Mouse (Mus musculus): ENCODE data around the gene 4933421I07Rik. TPM values are rescaled to one million over a fixed set of nuclear protein-coding genes. Genes with fewer than 3 reads are reported as not detected.

Gene 4933421I07Rik
- not detected for polyA plus RNA-seq (2012; fragmentation: generic; extraction: Trizol)

DNA sequence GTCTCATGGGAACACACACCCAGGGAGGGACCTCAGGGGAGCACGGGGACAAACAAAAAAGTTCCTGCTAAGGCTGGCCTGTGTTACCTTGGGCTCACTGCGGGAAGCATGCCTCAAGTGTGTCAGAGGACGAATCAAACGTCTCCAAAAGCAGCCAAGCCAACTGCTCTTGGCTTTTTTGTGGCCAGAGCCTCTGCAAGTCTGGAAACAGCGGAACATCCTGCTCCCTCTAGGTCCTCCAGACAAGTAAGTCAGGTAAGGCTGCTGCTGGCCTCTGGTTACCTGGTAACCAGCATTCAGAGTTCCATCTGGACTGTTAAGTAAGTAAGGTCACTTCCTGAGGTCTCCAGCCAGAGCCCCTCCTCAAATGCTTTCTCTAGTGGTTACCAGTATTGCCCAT is at the start of gene 4933421I07Rik:
TSS of gene 4933421I07Rik (minus strand) at position 271 of the 400 bp plus-strand sequence.

Other genes starting within 250 kb of the 4933421I07Rik start
- not detected for gene Vmn2r61, start 188.1 kb downstream of the 4933421I07Rik start, polyA plus RNA-seq (2012; fragmentation: generic; extraction: Trizol)
- 1 to 10 TPM in 1 of 2 experiments, under 1 TPM in 1; 0.07 to 1.0 TPM for gene Zfp141, start 57.6 kb upstream of the 4933421I07Rik start, polyA plus RNA-seq (2012; fragmentation: generic; extraction: Trizol)
- gene Gm21028, start 130.5 kb upstream of the 4933421I07Rik start, polyA plus RNA-seq (2012; fragmentation: generic; extraction: Trizol), result not detected
- gene Zfp977, start 144.4 kb upstream of the 4933421I07Rik start, polyA plus RNA-seq (2012; fragmentation: generic; extraction: Trizol), result under 1 TPM in 1 of 2 experiments, not detected in 1; 0.13 TPM
- gene Zfp976, start 194.5 kb upstream of the 4933421I07Rik start, polyA plus RNA-seq (2012; fragmentation: generic; extraction: Trizol), result under 1 TPM; 0.01 to 0.15 TPM
- gene Zfp975, start 244.6 kb upstream of the 4933421I07Rik start, polyA plus RNA-seq (2012; fragmentation: generic; extraction: Trizol), result under 1 TPM; 0.02 to 0.51 TPM

Data from C3H10T1/2 (cell line).